Mouse (Mus musculus) hindbrain, embryonic 14.5 days (tissue): ENCODE results near the gene Nup98. TPM values are rescaled to one million over a fixed set of nuclear protein-coding genes. Genes with fewer than 3 reads are reported as not detected.

Experiments used
- ATAC-seq: fragments of 200-750 bp; cut with Nextera tagmentation; 2 replicates; pipeline ENCODE4 v1.8.0; 2017; ENCODE audit warnings: moderate number of reproducible peaks, mild to moderate bottlenecking, moderate TSS enrichment, moderate library complexity; ENCODE audit not compliant: low FRiP score
- DNase-seq: peaks from one replicate; pipeline ENCODE4 v3.0.0-alpha.2; 2015; ENCODE audit warnings: low spot score
- H3K27ac ChIP-seq: fragments of 300-500 bp; sonication (generic); 2 replicates; pipeline ENCODE4 v1.5.1; 2014; ENCODE audit warnings: mild to moderate bottlenecking, moderate library complexity
- H3K27me3 ChIP-seq: fragments of 300-500 bp; sonication (generic); 2 replicates; pipeline ENCODE4 v1.6.1; 2014; ENCODE audit warnings: mild to moderate bottlenecking, low read length, mixed read lengths; ENCODE audit not compliant: control insufficient read depth, insufficient read depth
- H3K36me3 ChIP-seq: fragments of 300-500 bp; sonication (generic); replicated peaks from 2 replicates; pipeline ENCODE4 v1.6.1; 2014; ENCODE audit not compliant: control insufficient read depth, insufficient read depth
- H3K4me1 ChIP-seq: fragments of 300-500 bp; sonication (generic); replicated peaks from 2 replicates; pipeline ENCODE4 v1.6.1; 2014; ENCODE audit warnings: antibody characterized with exemption, low read length, mixed read lengths; ENCODE audit not compliant: control insufficient read depth, insufficient read depth
- H3K4me2 ChIP-seq: fragments of 300-500 bp; sonication (generic); replicated peaks from 2 replicates; pipeline ENCODE4 v1.6.1; 2014; ENCODE audit warnings: mild to moderate bottlenecking, moderate library complexity
- H3K4me3 ChIP-seq: fragments of 300-500 bp; sonication (generic); replicated peaks from 2 replicates; pipeline ENCODE4 v1.5.1; 2014; ENCODE audit warnings: mild to moderate bottlenecking, low read length
- H3K9ac ChIP-seq: fragments of 300-500 bp; sonication (generic); 2 replicates; pipeline ENCODE4 v1.6.1; 2014
- H3K9me3 ChIP-seq: fragments of 300-500 bp; sonication (generic); 2 replicates; pipeline ENCODE4 v1.6.1; 2016; ENCODE audit warnings: low read length; ENCODE audit not compliant: control insufficient read depth
- WGBS: fragments of 180-500 bp; shearing (Covaris S2); extraction: QIAGEN DNeasy Blood & Tissue Kit; methylation state at CpG from one replicate; pipeline ENCODE4 v1.1.7; 2014; 5-methylcytosine and 5-hydroxymethylcytosine counted together
- polyA plus RNA-seq: library from polyadenylated mRNA; unstranded; fragments of >200 nt; fragmentation: Nextera tagmentation; extraction: Ambion mirVana; gene quantifications from 2 replicates; pipeline ENCODE4 v1.2.1, GENCODE M21; 2014

Nup98 gene
- 24.4 and 25.8 TPM in 2 replicates for polyA plus RNA-seq

GRCm38 (mm10) chr7:102209756-102210721 lies at the start of gene Nup98, which contains the start of gene Pgap2:
Nup98 (minus strand) TSS chr7:102210176.
Pgap2 (plus strand) TSS chr7:102210208.
- Histone ChIP-seq H3K4me1 (peaks cover 9% of the 10 kb centered on the region), H3K9ac (peak within 1 kb of the TSS; percentile 90), H3K9me3 (no peaks in the 10 kb centered on the region), H3K27ac (peak within 1 kb of the TSS; percentile 97), H3K4me3 (peak within 1 kb of the TSS; percentile 82), H3K36me3 (no peaks in the 10 kb centered on the region), H3K4me2 (peak within 1 kb of the TSS; percentile 88), H3K27me3 (no peaks in the 10 kb centered on the region)
- peak; percentile 99 for DNase-seq
- under 1% methylated on average over 83 of the region's 87 CpGs for WGBS
- ATAC-seq, result peak; percentile 99

DNA sequence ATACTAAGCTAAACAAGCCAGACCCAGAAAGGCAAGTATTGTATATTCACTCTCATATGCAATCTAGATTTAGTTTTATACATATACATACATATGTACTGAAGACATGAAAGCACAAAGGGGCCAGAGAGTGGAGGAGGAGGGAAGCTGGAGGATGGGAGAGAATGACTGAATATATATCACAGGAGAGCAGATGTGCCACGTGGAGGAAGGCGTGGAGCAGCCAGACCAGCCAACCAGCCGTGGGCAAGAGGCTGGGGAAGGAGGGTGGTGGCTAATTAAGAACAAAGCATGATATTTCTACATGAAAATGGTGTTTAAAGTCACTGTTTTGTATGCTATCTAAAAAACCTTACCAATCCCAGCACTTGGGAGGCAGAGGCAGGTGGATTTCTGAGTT lies 48.8 kb upstream of the Nup98 start:
- H3K27me3 ChIP-seq, result no peaks in the 10 kb centered on the region
- H3K9me3 ChIP-seq, result no peaks in the 10 kb centered on the region
- ATAC-seq (no peak), DNase-seq (no peak)
- H3K4me3 ChIP-seq, result no peak overlapping the region
- H3K9ac ChIP-seq, result no peak overlapping the region
- no peak overlapping the region for H3K27ac ChIP-seq
- WGBS, result 56% methylated on average over 3 of the region's 3 CpGs
- H3K4me2 ChIP-seq, result no peak overlapping the region
- no peaks in the 10 kb centered on the region for H3K4me1 ChIP-seq
- H3K36me3 ChIP-seq, result no peaks in the 10 kb centered on the region

DNA sequence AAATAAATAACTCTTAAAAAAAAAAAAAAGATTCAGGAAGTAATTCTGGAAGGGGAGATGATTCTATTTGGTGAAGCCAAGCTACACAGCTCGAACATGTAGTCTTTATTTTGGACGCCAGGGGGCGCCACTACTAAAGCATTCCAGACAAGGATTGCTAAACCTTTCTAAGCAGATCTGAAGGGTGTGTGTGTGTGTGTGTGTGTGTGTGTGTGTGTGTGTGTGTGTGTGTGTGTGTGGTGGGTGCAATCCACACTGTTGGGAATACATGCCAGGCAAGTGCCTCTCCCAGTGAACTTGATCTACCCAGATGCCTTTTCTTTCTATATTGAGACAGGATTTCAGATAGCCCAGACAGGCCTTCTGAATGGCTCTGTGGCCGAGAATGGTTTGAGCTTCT lies 48.2 kb upstream of the Nup98 start:
- 28% methylated on average over 4 of the region's 4 CpGs for WGBS
- Histone ChIP-seq H3K4me3 (no peak overlapping the region), H3K27ac (no peak overlapping the region), H3K9me3 (no peaks in the 10 kb centered on the region), H3K4me1 (no peaks in the 10 kb centered on the region), H3K4me2 (no peak overlapping the region), H3K27me3 (no peaks in the 10 kb centered on the region), H3K9ac (no peak overlapping the region), H3K36me3 (no peaks in the 10 kb centered on the region)
- ATAC-seq (peak; percentile 80; the same call in 1 of the 2 replicates), DNase-seq (peak; percentile 84)

GRCm38 (mm10) chr7:102256636-102257035 lies 46.7 kb upstream of the Nup98 start:
- H3K9me3 ChIP-seq, result no peaks in the 10 kb centered on the region
- no peaks in the 10 kb centered on the region for H3K36me3 ChIP-seq
- DNase-seq (no peak), ATAC-seq (no peak)
- H3K27me3 ChIP-seq, result no peaks in the 10 kb centered on the region
- H3K4me2 ChIP-seq, result no peak overlapping the region
- 81% methylated on average over 3 of the region's 3 CpGs for WGBS
- no peak overlapping the region for H3K4me3 ChIP-seq
- H3K4me1 ChIP-seq, result no peaks in the 10 kb centered on the region
- no peak overlapping the region for H3K9ac ChIP-seq
- H3K27ac ChIP-seq, result no peak overlapping the region

GRCm38 (mm10) chr7:102255954-102256353 lies 46.0 kb upstream of the Nup98 start, which contains the start of gene Rhog:
Rhog (minus strand) TSS chr7:102256054.
- Histone ChIP-seq H3K27ac (no peak within 1 kb of the TSS), H3K9me3 (no peaks in the 10 kb centered on the region), H3K4me2 (no peak within 1 kb of the TSS), H3K4me1 (peaks cover 5% of the 10 kb centered on the region; the same call in 1 of the 2 replicates), H3K36me3 (no peaks in the 10 kb centered on the region), H3K4me3 (no peak within 1 kb of the TSS), H3K27me3 (no peaks in the 10 kb centered on the region), H3K9ac (no peak within 1 kb of the TSS)
- no peak for DNase-seq
- WGBS, result 87% methylated on average over 3 of the region's 3 CpGs
- ATAC-seq, result no peak

- Histone ChIP-seq H3K4me1 (peaks cover 11% of the 10 kb centered on the region; the same call in 1 of the 2 replicates), H3K4me3 (no peak overlapping the region), H3K9ac (no peak overlapping the region), H3K4me2 (no peak overlapping the region), H3K36me3 (no peaks in the 10 kb centered on the region), H3K27ac (no peak overlapping the region), H3K9me3 (no peaks in the 10 kb centered on the region), H3K27me3 (no peaks in the 10 kb centered on the region)
- 94% methylated on average over 1 of the region's 1 CpGs for WGBS
- DNase-seq, result no peak
- ATAC-seq, result no peak
Observed at GRCm38 (mm10) chr7:102253631-102254030, 43.7 kb upstream of the Nup98 start.

GRCm38 (mm10) chr7:102250631-102251214 lies 40.7 kb upstream of the Nup98 start:
- no peaks in the 10 kb centered on the region for H3K27me3 ChIP-seq
- peak; percentile 72 for ATAC-seq
- H3K36me3 ChIP-seq, result no peaks in the 10 kb centered on the region

DNA sequence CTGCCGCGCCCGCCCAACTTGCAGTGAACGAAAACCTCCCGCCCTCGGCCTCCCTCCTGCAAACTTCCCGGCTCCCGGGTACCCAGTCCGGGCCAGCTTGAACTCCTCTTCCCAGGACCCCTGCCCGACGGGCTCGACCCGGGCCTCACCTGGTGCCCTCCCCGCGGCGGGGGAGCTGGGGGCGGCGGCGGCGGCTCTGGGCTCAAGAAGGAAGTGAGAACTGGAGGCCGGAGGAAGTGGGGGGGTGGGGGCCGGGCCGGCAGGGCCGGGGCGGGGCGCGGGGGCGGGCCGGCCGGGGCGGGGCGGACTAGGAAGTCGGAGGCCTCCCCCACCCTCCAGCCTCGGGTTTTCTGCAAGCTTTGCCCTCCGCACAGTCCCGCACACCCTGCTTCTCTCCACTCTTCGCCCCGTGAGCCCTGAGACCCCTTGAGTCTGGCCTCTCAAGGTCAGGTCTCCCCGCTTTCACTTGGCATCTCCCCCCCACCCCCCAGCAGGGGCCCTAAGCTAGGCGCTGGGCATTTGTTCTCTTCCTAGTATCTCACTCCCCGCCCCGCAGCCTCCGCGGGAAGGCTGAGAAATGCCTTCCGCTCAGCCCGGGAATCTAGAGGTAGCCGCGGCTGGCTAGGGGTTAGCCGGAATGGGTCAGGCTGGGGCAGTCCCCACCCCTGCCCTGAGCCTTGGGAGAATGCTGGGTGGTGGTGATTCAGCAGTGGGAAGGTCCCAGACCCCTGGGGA lies 40.1 kb upstream of the Nup98 start:
- H3K27me3 ChIP-seq, result no peaks in the 10 kb centered on the region
- no peaks in the 10 kb centered on the region for H3K9me3 ChIP-seq
- peak overlapping the region; percentile 79 for H3K27ac ChIP-seq
- peaks cover 15% of the 10 kb centered on the region; the same call in 1 of the 2 replicates for H3K4me1 ChIP-seq
- peak; percentile 41 for DNase-seq
- no peaks in the 10 kb centered on the region for H3K36me3 ChIP-seq
- peak; percentile 76 for ATAC-seq
- peak overlapping the region; percentile 78 for H3K4me3 ChIP-seq
- H3K9ac ChIP-seq, result peak overlapping the region; percentile 89
- 1% methylated on average over 33 of the region's 49 CpGs for WGBS
- peak overlapping the region; percentile 98 for H3K4me2 ChIP-seq

More at GRCm38 (mm10) chr7:102250631-102251214, 40.7 kb upstream of the Nup98 start:
- peak; percentile 78 for DNase-seq
- peak overlapping the region; percentile 98 for H3K4me2 ChIP-seq
- WGBS, result under 1% methylated on average over 33 of the region's 33 CpGs
- peak overlapping the region; percentile 79 for H3K27ac ChIP-seq
- H3K4me1 ChIP-seq, result peaks cover 15% of the 10 kb centered on the region; the same call in 1 of the 2 replicates
- no peaks in the 10 kb centered on the region for H3K9me3 ChIP-seq
- H3K9ac ChIP-seq, result peak overlapping the region; percentile 89
- H3K4me3 ChIP-seq, result peak overlapping the region; percentile 78
